Mouse (Mus musculus) cerebellum, adult 2 months (tissue): ENCODE measurements around the gene C5ar1.

Experiments used
- CTCF ChIP-seq: fragments of 200-500 bp; IDR thresholded peaks from 2 replicates; pipeline ENCODE4 v1.5.1; 2011; ENCODE audit warnings: low read depth, mild to moderate bottlenecking, control low read depth, low read length, moderate library complexity, borderline replicate concordance; ENCODE audit not compliant: insufficient read depth
- POLR2A ChIP-seq: fragments of 200-500 bp; IDR thresholded peaks from 2 replicates; pipeline ENCODE4 v1.6.1; 2011; ENCODE audit warnings: low read length, control low read depth, borderline replicate concordance; ENCODE audit not compliant: insufficient read depth

GRCm38 (mm10) chr7:16274922-16275890 is 15.9 kb upstream of the C5ar1 start:
- no peak for TF ChIP-seq CTCF
- TF ChIP-seq POLR2A, result no peak
